Mouse (Mus musculus) telencephalon, adult 2 months (tissue): ENCODE measurements around the gene Gadd45gip1.
A peak's percentile ranks its signal among the peaks of the same experiment; 100 is the strongest.

ENCODE experiments used
- DNase-seq: peaks from one replicate; pipeline ENCODE4 v3.0.0-alpha.2; 2011; ENCODE audit warnings: low read depth, low spot score

The Gadd45gip1 gene

DNA sequence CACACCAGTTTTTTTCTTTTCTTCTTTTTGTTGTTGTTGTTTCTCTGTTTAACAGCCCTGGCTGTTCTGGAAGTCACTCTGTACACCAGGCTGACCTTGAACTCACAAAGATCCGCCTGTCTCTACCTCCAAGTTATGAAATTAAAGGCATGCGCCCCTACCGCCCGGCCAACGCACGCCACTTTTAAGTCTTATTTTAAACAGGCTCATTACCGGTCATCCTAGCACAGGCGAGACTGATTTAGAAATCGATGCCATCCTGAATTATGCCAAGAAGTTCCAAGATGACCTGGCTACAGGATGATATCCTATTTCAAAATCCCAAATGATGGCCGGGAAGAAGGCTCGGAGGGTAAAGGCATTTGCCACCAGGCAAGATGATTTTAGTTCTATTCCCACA, at the start of gene Gadd45gip1:
Gadd45gip1 (plus strand) TSS at position 33 of the 400 bp plus-strand sequence.
- no peak for DNase-seq

DNA sequence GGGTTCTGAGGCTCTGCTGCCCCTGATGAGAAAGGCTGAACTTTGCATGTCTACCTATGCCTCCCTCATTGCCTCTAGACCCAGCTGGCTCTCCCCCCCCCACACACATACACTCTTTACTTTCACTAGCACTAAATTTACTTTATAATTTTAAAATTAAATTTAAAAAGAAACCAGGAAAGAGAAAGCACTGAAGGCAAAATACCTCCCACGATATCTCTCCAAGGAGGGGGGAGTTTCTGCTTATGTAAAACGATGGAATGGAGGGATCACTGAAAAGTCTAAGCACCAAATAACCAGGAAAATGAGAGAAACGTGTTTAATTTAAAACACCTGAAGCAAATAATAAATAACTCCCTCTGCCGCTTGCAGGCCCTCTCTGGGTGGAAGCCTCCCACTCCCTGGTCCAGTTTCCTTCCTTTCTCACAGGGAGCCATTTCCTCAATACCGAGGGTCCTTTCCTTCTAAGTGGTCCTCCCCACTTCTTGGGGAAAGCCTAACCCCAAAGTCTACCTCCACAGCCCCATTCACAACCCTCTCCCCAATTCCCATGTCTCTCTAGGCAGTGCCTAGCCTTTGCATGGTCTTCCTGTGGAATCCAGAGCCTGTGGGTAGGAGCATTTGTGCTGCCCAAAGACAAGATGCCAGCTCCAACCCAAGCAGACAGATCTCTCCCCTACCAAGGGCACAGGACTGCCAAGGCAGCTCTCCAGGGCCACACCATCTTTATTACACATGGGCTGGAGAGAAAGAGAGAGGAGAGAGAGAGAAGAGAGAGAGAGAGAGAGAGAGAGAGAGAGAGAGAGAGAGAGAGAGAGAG, 49.4 kb upstream of the Gadd45gip1 start:
- no peak for DNase-seq

- DNase-seq, result no peak
Measured at GRCm38 (mm10) chr8:84782680-84783079, 48.6 kb upstream of the Gadd45gip1 start.

DNA sequence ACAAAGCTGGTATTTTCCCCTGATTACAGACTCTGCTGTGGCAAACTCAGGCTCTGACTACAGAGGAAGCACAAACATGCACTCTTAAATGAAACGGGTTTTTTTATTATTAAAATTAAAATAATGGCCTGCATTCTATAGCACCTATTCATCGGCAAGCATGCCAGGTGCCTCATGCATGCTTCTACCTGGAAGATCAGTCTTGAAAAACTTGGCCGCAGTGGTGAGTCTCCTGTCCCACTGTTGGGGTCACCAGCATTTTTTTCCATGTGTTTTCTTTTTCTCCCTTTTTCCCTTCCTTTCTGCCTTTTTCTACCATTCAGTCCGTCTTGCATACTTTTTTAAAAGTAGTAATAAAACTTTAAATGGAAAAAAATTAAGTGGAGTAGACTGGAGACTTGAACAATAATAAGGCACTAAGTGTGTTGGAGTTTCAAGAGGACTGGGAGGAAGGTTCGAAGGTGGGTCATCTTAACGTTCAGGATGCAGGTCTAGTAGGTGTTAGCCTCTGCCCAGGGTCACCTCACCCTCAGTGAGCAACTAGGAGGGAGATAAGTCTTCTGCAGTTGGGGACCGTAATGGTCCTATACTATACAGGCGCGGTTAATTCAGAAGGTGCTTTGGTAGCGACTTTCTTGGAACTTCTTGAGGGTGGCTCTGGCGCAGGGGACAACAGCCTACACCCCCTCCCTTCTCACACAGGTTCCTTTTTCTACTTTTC, 48.0 kb upstream of the Gadd45gip1 start:
- no peak for DNase-seq

GRCm38 (mm10) chr8:84783919-84784581, 47.3 kb upstream of the Gadd45gip1 start:
- DNase-seq, result no peak

DNA sequence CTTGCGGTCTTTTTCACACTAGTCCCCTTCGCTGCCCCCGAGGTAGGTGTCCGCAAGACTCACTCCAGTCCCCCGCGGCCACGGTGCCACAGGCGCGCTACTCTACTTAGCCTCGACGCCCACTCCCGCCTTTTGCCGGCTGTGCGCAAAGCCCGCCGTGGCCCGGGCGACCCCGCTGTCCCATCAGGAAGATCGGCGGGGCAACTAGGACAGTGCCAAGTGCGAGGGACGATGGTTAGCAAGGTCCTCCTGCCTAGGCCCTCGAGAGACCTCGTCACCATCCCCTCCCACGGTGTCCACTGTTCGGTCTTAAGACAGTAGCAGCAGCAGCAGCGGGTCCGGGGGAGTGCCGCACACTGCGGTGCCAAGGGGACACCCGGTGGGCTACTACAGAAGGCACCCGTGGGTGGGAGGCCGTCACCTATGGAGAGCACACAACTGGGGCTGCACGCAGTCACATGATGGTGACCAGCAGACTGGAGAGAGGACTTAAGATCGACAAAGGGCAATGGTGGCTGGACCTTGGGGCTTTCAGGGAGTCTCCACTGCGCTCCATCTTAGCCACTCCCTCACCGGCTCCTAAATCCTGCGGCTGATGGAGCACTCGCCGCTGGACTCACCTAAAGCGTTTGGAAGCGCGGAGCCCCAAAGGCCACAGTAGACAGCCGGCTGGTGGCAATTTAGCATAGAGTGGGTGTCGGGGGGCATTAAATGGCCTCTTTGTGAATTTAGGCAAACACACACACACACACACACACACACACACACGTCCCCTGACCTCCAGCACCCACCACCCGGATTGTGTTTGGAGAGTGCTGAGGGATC, 46.4 kb upstream of the Gadd45gip1 start:
- no peak for DNase-seq

DNA sequence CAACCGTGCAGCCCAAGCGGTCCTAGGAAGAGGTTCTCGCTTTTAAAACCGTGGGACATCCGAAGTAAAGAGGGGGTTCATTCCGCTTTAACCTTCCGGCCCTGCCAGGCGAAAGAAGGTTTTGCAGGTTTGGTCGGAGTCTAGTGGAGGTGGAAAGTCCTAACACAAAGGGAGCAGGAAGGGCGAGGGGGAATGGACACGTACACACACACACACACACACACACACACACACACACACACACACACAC, 45.9 kb upstream of the Gadd45gip1 start:
- DNase-seq, result no peak

DNA sequence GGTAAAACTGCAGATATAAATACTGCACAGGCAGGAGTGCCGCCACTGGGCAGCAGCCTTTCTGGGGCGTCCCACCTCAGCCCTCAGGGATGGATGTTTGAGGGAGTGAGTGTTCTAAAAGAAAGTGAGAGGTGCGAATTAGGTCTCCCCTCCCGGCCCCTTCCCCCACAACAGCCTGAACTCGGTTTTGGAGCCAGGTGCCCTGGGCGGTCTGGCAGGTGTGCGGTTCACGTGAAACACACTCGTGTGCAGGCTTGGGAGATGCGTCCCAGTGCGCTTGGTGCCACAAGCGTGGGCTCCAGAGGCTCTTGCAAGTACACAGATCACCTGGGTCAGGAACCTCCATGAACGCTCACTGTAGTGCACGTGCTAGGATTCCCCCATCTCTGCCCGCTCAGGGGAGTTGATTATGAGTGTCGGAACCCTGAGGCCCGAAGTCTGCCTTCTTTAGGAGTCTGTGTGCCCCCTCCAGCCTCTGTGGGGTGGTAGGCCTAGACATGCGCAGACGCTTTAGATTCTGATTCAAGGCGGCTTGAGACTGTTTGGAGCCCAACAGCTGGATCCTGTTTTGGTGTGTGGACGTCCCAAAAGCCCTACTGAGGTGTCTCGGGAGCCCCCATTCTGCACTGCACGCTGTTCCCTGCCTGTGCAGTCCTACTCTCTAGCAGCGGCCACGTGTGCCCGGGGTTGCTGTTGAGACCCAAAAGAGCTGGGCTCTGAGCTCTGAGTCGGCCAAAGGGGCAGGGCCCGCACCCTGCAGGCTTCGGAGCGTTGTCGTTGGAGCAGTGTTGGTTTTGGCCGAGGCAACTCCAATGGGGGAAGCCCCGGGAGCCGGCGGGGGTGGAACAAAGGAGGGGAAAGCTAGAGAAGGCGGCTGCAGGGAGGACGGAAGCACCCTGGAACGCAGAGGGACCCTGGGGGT, 45.3 kb upstream of the Gadd45gip1 start:
- DNase-seq, result no peak

GRCm38 (mm10) chr8:84786801-84787467, 44.4 kb upstream of the Gadd45gip1 start:
- no peak for DNase-seq

- DNase-seq, result no peak
Measured at GRCm38 (mm10) chr8:84787523-84788302, 43.6 kb upstream of the Gadd45gip1 start.

- no peak for DNase-seq
Measured at GRCm38 (mm10) chr8:84788896-84789295, 42.4 kb upstream of the Gadd45gip1 start.

DNA sequence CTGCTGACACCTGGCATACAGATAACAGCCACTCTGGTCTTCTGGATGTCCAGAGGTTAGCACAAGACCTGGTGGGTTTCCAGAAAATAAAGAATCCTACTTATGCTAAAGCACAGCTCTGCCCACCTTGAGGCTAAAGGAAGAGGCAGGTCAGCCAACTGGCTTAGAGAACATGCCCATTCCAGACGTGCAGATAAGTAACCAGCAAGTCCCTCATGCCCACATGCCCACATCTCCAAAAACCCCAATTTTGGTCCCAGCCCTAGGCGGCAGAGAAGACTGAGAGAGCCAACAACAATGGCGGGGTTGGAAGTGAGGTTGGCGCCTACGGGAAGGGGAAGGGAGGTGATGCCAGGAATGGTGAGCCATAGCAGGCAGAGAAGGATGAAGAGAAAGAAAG, 42.0 kb upstream of the Gadd45gip1 start:
- no peak for DNase-seq

DNA sequence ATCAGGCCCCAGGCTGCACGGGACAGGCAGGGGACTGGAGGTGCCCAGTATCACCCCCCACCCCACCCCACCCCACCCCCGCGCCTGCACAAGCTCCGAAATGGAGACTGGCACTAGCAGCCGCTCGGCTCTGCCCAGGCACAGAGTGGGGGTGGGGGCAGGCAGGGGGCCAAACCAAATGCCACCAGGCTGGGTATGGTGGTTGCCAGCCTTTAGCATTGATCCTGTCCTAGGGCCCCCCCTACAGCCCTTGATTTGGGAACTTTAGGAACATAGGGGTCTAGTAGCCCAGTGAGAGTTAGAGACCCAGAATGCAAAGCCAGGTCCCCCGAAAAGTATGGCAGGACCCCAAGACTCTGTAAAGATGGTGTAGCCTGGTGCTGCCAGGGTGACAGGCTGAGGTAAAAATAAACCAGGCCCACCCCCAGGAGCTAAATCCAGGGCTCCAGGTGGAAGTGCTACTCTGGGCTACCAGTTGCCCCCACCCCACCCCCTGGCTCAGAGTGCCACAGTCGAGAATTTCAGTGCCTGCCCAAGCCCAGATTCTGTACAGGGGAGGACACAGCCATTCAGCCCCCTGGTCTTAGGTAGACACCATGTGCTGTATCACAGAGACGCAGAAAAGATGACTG, 41.4 kb upstream of the Gadd45gip1 start:
- no peak for DNase-seq

DNA sequence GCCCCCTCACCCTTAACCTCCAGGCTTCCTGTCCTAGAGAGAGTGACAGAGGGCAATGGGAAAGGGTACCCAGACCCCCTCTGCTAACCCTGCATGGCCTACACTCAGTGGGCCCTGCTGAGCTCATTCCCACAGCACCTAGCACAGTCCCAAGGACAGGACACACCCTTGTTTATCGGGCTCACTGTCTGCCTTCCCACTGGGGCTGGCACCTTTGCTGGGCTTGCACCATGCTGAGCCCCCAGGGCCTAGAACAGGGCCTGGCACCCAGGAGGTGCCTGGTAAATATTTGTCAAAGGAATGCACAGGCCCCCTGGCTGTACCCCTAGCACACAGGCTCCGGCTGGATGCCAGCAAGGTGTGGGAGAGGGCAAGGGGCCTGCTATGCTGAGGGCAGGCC, 40.8 kb upstream of the Gadd45gip1 start:
- DNase-seq, result no peak

DNA sequence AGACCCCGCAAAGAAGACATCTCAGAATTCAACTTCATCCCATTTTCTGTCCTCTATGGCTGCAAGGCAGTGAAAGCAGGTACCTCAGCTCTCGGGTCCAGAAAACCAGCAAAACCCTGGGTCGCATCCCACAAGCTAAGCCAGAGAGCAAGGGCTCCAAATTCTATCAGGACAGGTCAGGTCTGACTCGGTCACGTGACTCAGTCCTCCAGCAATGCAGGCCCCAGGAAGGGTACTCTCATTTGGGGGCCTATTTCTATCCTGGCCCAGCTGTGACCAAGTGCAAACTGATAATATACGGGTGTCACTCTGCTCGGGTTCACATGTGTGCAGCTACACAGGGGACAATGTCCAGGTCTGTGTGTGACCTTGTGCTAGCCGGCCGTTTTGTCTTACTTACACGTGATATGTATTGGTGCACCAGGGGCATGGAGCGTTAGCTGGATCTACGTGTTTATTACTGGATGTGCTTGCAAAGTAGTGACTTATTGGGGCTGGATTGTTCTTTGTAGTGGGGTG, 38.8 kb upstream of the Gadd45gip1 start:
- DNase-seq, result no peak

GRCm38 (mm10) chr8:84793134-84793533, 38.2 kb upstream of the Gadd45gip1 start:
- DNase-seq, result no peak

DNA sequence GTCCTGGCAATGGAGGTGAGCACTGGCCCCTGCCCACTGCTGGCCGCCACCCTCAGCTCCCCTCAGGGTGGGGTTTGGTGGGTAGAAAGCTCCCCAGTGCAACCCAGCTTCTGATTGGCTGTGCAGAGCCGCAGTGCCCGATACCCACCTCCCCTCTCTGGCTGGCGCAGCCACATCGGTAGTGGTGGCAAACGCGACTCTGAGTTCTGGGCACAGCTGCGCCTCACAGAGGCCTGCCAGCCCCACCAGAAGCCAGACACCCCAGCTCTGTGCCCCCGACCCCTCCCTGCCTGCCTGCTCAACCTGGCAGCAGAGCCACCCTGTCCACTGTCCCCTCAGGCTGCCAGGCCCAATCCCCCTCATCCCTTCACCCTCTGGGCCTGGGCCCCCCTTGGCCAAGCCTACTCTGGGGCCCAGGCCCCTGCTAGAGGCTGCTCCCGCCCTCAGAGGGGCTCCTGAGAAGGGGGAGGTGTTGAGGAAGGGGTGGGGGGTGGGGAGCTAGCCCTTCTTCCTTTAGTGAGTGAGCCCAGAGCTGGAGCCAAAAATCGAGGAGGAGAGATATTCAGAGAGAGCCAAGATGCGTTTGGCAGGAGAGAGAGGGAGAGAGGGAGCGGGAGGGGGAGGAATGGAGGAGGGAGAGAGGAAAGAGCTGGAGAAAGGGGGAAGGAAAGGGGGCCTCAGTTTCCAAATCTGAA, 37.4 kb upstream of the Gadd45gip1 start:
- DNase-seq, result peak; percentile 87

- no peak for DNase-seq
Measured at GRCm38 (mm10) chr8:84794486-84794885, 36.8 kb upstream of the Gadd45gip1 start.
